Mouse (Mus musculus) right cerebral cortex, adult 2 months (tissue): ENCODE data around the gene Uap1l1.
A peak's percentile ranks its signal among the peaks of the same experiment; 100 is the strongest.

Experiments
- DNase-seq, 2 experiments: peaks; one replicate each; pipeline ENCODE4 v3.0.0; 2021 to 2022; ENCODE audit warnings: low spot score in 2 of 2

Gene Uap1l1

DNA sequence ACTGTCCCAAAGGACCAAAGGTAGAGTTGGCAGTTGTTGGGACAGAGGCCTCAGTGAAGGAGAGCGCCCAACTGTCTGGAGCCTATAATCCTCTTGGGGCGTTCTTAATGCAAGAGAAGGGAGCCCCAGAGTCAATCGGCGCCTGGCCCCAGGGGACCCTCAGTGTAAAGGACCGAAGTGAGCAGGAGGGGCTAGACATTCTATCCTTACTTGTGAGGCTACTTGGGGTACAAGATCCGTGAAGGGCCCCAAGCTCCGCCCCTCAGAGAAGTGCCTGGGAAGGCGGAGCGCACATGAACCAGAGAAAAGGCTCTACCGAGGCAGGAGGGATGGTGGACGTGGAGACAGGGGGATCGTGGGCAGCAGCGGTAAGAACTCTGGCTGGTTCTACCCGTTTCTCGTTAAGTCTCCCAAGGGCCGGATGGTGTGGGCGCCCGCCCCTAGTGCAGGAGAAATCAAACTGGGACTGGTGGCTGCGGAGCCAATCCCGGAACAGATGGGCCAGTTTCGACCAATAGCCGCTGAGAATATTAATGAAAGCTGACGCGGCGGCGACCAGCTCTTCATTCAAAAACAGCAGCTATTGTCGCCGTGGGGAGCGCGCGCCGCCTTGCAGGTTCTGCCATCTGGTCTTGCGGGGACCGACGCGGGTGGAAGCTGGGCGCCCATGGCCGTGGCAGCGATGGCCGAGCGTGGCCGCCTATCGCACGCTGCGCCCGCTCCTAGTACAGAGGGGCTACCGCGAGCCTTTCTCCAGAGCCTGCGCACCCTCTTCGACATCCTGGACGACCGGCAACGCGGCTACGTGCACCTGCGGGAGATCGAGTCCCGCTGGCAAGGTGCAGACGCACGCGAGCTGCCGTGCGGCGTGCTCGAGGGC lies 6.5 kb upstream of the Uap1l1 start, which contains the start of gene Sapcd2:
Gene Sapcd2, plus strand, starts transcription at position 558 of the 880 bp plus-strand sequence.
- DNase-seq: peak; percentile 90 to 94

- no peak for DNase-seq
Measured at GRCm38 (mm10) chr2:25369996-25370395, 4.5 kb upstream of the Uap1l1 start.

- DNase-seq: no peak
Measured at GRCm38 (mm10) chr2:25364761-25365090, 756 bp downstream of the Uap1l1 start.

DNA sequence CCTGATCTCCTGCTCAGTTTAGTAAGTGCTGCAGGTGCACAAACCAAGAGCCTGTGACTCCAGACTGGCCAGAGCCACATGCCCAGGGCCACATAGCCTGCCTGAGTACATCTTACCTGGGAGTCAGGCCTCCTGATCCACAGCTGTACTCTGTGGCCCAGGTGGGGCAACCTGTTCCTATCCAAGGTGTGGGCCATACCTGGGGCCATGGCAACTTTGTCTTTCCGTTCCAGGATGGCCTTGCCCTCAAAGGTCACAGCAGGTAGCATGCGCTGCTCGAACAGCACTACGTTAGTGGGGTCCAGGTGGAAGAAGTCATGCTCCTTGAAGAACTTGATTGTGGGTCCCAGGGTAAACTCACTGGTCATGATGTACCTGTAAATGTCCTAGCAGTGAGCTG lies 1.2 kb downstream of the Uap1l1 start:
- no peak for DNase-seq

DNA sequence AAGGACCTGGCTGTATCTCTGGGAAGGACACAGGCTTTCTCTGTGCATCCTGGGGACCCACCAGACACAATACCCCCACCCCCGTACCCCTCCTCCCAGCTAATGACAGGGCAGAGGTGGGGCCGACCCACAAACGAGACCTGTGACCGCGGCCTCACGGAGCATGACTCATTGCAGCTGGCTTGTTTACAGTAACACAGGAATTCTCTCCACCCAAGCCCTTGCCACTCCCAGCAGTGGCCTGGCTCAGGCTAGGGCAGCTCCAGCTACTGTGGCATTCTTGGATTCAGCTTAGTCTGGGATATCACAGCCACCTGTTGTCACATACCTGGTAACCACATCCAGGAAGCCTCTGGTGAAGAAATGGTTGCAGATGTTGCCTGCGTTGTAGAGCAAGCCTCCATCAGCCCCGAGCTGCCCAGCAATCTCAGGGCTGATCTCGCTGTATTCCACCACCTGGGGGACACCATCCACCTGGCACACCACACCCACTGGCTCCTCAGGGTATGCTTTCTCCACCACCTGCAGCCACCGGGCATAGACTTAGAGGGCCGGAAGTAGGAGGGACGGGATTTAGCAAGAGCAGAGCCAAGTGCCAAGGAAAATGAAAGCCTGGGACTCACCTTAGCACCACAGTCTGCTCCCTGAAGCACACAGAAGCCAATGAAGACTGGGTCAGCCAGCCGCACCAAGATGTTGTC lies 1.9 kb downstream of the Uap1l1 start:
- no peak for DNase-seq

DNA sequence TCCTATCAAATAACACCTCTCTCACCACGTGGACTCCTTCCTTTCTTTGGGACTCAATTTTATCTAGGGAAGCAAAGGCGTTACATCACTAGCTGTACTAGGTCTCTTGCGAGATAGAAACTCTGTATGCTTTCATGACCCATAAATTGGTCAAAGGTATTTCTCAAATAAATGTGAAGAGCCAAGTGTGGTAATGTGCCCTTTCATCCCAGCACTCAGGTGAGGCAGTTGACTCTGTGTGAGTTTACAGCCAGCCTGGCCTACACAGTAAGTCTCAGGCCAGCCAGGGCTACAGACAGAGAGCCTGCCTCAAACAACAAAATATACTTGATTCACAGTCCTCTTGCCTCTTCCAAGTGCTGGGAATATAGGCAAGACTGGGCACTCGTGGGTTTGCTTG lies 5.6 kb downstream of the Uap1l1 start:
- no peak for DNase-seq

- peak; percentile 87 to 88 for DNase-seq
Measured at GRCm38 (mm10) chr2:25356208-25357079, 9.0 kb downstream of the Uap1l1 start, which contains the start of gene Dpp7. Dpp7 (minus strand) TSS chr2:25356359.

- peak in 1 of 2 experiments; percentile 11 for DNase-seq
Measured at GRCm38 (mm10) chr2:25355419-25356066, 9.9 kb downstream of the Uap1l1 start.

- no peak for DNase-seq
Measured at GRCm38 (mm10) chr2:25354211-25354610, 11.3 kb downstream of the Uap1l1 start.

- no peak for DNase-seq
Measured at GRCm38 (mm10) chr2:25350701-25351100, 14.8 kb downstream of the Uap1l1 start.

- no peak for DNase-seq
Measured at GRCm38 (mm10) chr2:25349499-25349898, 16.0 kb downstream of the Uap1l1 start.

GRCm38 (mm10) chr2:25348162-25348561 lies 17.3 kb downstream of the Uap1l1 start:
- no peak for DNase-seq

DNA sequence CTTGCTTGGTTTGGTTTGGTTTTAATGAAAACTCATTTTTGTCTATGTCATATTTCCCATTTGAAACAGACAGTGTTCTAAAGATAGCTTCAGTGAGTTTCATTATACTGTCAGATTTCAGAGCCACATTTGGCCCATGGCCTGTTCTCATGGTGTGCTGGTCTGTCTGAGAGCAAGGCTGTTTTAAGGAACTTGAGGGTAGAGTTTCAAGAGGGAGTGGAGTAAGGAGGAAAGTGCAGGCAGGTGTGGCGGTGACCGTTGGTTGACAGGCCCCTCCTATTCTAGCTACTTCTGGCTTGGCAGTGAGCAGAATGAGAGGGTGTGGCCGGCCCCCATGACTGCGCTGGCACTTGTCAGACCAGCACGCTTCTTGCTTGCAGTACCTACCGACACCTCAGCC lies 27.2 kb downstream of the Uap1l1 start:
- no peak for DNase-seq

GRCm38 (mm10) chr2:25333569-25333968 lies 31.9 kb downstream of the Uap1l1 start:
- DNase-seq: no peak

GRCm38 (mm10) chr2:25332286-25333160 lies 33.0 kb downstream of the Uap1l1 start, which contains the start of gene Man1b1:
Man1b1 (plus strand) TSS chr2:25332338.
- DNase-seq: peak; percentile 100

GRCm38 (mm10) chr2:25331470-25331869 lies 34.0 kb downstream of the Uap1l1 start:
- no peak for DNase-seq

- DNase-seq: peak in 1 of 2 experiments; percentile 33
Measured at GRCm38 (mm10) chr2:25328440-25328839, 37.0 kb downstream of the Uap1l1 start.

DNA sequence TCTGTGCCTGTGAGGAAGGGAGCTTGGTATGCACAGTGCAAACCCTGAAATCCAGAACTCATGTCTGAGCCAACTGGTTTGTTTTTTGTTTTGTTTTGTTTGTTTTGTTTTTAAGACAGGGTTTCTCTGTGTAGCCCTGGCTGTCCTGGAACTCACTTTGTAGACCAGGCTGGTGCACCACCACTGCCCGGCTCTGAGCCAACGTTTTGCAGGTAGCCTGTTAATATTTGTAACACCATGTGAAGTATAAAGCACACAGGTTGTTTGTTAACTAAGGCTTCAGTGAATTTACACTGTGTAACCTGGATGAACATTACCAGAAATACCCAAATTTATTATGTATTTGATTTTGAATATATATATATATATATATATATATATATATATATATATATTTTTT lies 39.4 kb downstream of the Uap1l1 start:
- DNase-seq: no peak

GRCm38 (mm10) chr2:25320084-25320483 lies 45.4 kb downstream of the Uap1l1 start:
- no peak for DNase-seq
